Mouse (Mus musculus) adrenal gland, postnatal 10 days (tissue): Measurements from ENCODE around the gene Aacs. TPM values are rescaled to one million over a fixed set of nuclear protein-coding genes. Genes with fewer than 3 reads are reported as not detected.

Experiments used
- DNase-seq: peaks from one replicate; pipeline ENCODE4 v3.0.0; 2021; ENCODE audit warnings: mixed read lengths
- microRNA-seq: library from miRNA; unstranded; fragments of <30 nt; microRNA quantifications from one replicate; pipeline ENCODE4 v1.2.0, GENCODE M21; 2021
- total RNA-seq, 2 experiments: library from RNA; stranded (reverse); gene quantifications; 2 replicates each; pipeline ENCODE4 v1.2.3; 2021

The Aacs gene
- total RNA-seq, 2 experiments from 2014 or later, result 18.1 to 18.5 TPM

- DNase-seq, result no peak
These were observed 57.7 kb downstream of the Aacs start for GRCm38 (mm10) chr5:125533225-125533900.

GRCm38 (mm10) chr5:125534168-125534610 lies 58.6 kb downstream of the Aacs start:
- no peak for DNase-seq

- DNase-seq, result no peak
These were observed 59.2 kb downstream of the Aacs start for GRCm38 (mm10) chr5:125534611-125535324.

- DNase-seq, result no peak
These were observed 69.5 kb downstream of the Aacs start for GRCm38 (mm10) chr5:125545090-125545489.

GRCm38 (mm10) chr5:125546293-125546692 lies 70.7 kb downstream of the Aacs start:
- no peak for DNase-seq

GRCm38 (mm10) chr5:125549750-125550489 lies 74.3 kb downstream of the Aacs start:
- DNase-seq, result no peak

- DNase-seq, result no peak
These were observed 80.1 kb downstream of the Aacs start for GRCm38 (mm10) chr5:125555732-125556131.

- no peak for DNase-seq
These were observed 87.9 kb downstream of the Aacs start for GRCm38 (mm10) chr5:125563492-125563891.

- DNase-seq, result no peak
These were observed 90.1 kb downstream of the Aacs start for GRCm38 (mm10) chr5:125565725-125566124.

Small RNAs within 50 kb of the gene (microRNA-seq; reads per million reads assigned to microRNA genes)
- not detected for gene Gm27551

Other genes starting within 250 kb of the Aacs start
- 1,000 to 10,000 TPM in 1 of 2 experiments, 100 to 1,000 TPM in 1; 506 to 1,242 TPM for gene Scarb1, start 134.7 kb upstream of the Aacs start, total RNA-seq
- gene Gm10382, start 86.5 kb upstream of the Aacs start, total RNA-seq, result under 1 TPM; 0.21 to 0.24 TPM
- gene Ubc, start 85.6 kb upstream of the Aacs start, total RNA-seq, result 1,000 to 10,000 TPM; 1,039 to 1,045 TPM
- gene Dhx37, start 41.7 kb upstream of the Aacs start, total RNA-seq, result 10 to 100 TPM; 11.2 to 12.2 TPM
- 10 to 100 TPM; 31.6 to 37.1 TPM for gene Bri3bp, start 34.2 kb upstream of the Aacs start, total RNA-seq
- gene Tmem132b, start 56.0 kb downstream of the Aacs start, total RNA-seq, result 1 to 10 TPM in 1 of 2 experiments, under 1 TPM in 1; 0.70 to 1.2 TPM